Mouse (Mus musculus): ENCODE data around the gene Shmt2. TPM values are rescaled to one million over a fixed set of nuclear protein-coding genes. Genes with fewer than 3 reads are reported as not detected.
A peak's percentile ranks its signal among the peaks of the same experiment; 100 is the strongest.

Shmt2 gene
- total RNA-seq, 2 experiments from 2014 or later, result 66.7 to 69.4 TPM

GRCm38 (mm10) chr10:127534929-127535384, 12.7 kb upstream of the Shmt2 start:
- no peak for DNase-seq (ENCODE audit: low spot score in 2 of 2)

GRCm38 (mm10) chr10:127534036-127534928, 12.0 kb upstream of the Shmt2 start, which contains the start of gene Nxph4:
Nxph4 (minus strand) TSS chr10:127534559.
- no peak for DNase-seq (ENCODE audit: low spot score in 2 of 2)

- no peak for DNase-seq (ENCODE audit: low spot score in 2 of 2)
Observed at GRCm38 (mm10) chr10:127531548-127531947, 9.3 kb upstream of the Shmt2 start.

- DNase-seq (ENCODE audit: low spot score in 2 of 2), result no peak
Observed at GRCm38 (mm10) chr10:127530945-127531344, 8.7 kb upstream of the Shmt2 start.

GRCm38 (mm10) chr10:127527481-127527880, 5.2 kb upstream of the Shmt2 start:
- DNase-seq (ENCODE audit: low spot score in 2 of 2), result no peak

GRCm38 (mm10) chr10:127526681-127527080, 4.4 kb upstream of the Shmt2 start:
- peak in 1 of 2 experiments; percentile 34 for DNase-seq (ENCODE audit: low spot score in 2 of 2)

- no peak for DNase-seq (ENCODE audit: low spot score in 2 of 2)
Observed at GRCm38 (mm10) chr10:127526048-127526447, 3.8 kb upstream of the Shmt2 start.

GRCm38 (mm10) chr10:127524646-127525255, 2.5 kb upstream of the Shmt2 start:
- no peak for DNase-seq (ENCODE audit: low spot score in 2 of 2)

GRCm38 (mm10) chr10:127521611-127522080, 598 bp downstream of the Shmt2 start:
- DNase-seq (ENCODE audit: low spot score in 2 of 2), result no peak

GRCm38 (mm10) chr10:127520714-127521357, 1.4 kb downstream of the Shmt2 start:
- DNase-seq (ENCODE audit: low spot score in 2 of 2), result no peak

GRCm38 (mm10) chr10:127519903-127520713, 2.1 kb downstream of the Shmt2 start:
- DNase-seq (ENCODE audit: low spot score in 2 of 2), result no peak

- DNase-seq (ENCODE audit: low spot score in 2 of 2), result no peak
Observed at GRCm38 (mm10) chr10:127519041-127519701, 3.1 kb downstream of the Shmt2 start.

GRCm38 (mm10) chr10:127517941-127518340, 4.3 kb downstream of the Shmt2 start:
- DNase-seq (ENCODE audit: low spot score in 2 of 2), result no peak

- DNase-seq (ENCODE audit: low spot score in 2 of 2), result no peak
Observed at GRCm38 (mm10) chr10:127516576-127517260, 5.5 kb downstream of the Shmt2 start.

- no peak for DNase-seq (ENCODE audit: low spot score in 2 of 2)
Observed at GRCm38 (mm10) chr10:127515983-127516459, 6.2 kb downstream of the Shmt2 start.

GRCm38 (mm10) chr10:127515271-127515982, 6.8 kb downstream of the Shmt2 start:
- DNase-seq (ENCODE audit: low spot score in 2 of 2), result no peak

GRCm38 (mm10) chr10:127514764-127515163, 7.5 kb downstream of the Shmt2 start, which contains the start of gene Ndufa4l2:
Ndufa4l2 (plus strand) TSS chr10:127514967.
- no peak for DNase-seq (ENCODE audit: low spot score in 2 of 2)

- DNase-seq (ENCODE audit: low spot score in 2 of 2), result no peak
Observed at GRCm38 (mm10) chr10:127514111-127514698, 8.0 kb downstream of the Shmt2 start.
